Mouse (Mus musculus): Measurements from ENCODE around the gene Atp5l. TPM values are rescaled to one million over a fixed set of nuclear protein-coding genes. Genes with fewer than 3 reads are reported as not detected.

Gene Atp5l
- total and polyA plus RNA-seq, 2 experiments from 2014 or later, result 217 to 1,065 TPM

DNA sequence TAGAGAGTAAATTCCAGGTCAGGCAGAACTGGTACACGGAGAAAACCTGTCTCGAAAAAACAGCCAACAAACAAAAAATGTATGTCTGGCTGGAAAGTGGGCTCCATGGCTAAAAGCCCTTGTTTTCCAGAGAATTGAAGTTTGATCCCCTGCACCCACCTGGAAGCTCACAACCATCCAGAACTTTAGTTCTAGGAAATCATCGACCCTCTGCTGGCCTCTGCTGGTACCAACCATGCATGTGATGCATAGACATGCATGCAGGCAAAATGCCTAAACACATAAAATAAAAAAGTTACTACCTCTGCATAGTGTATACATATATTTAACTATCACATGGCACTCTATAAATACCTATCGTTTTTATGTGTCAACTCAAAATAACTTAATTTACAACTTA is 20.1 kb downstream of the Atp5l start:
- peak; percentile 28 for TF ChIP-seq CTCF (IDR thresholded peaks at IDR 0.05; ENCODE audit: low read depth)
- 64% methylated on average over 4 of the region's 4 CpGs for WGBS
- no peak for DNase-seq (ENCODE audit: low spot score)

DNA sequence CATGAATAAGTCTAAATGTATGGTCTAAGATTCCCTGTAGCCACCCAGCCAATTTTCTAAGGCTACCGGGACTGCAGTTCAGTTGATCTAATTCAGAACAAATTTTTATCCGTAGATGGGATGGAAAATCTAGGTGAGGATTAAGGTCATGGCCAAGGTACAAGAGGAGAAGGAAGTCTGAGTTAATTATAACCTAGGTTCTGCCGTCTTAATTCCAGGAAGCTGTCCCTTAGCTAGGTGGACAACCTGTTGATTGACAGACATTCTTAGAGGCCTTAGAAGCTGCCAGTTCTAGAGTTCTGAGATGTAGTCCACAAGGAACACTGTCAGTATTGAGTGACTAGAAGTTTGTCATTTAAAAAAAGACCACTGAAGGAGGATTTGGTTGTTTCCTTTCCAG is 20.8 kb downstream of the Atp5l start:
- no peaks in the 10 kb centered on the region for H3K9me3 ChIP-seq (ENCODE audit: low read length)
- no peak overlapping the region for H3K4me3 ChIP-seq (ENCODE audit: low read length)
- H3K27ac ChIP-seq, result no peak overlapping the region
- no peak overlapping the region for H3K4me2 ChIP-seq (ENCODE audit: low read depth, low read length)
- H3K9ac ChIP-seq (replicated peaks; ENCODE audit: low read length), result no peak overlapping the region
- no peak for TF ChIP-seq CTCF (IDR thresholded peaks at IDR 0.05; ENCODE audit: low read depth)
- H3K27me3 ChIP-seq (ENCODE audit: insufficient read depth, low read length), result no peaks in the 10 kb centered on the region
- no peaks in the 10 kb centered on the region for H3K36me3 ChIP-seq (ENCODE audit: insufficient read depth, low read length)
- ATAC-seq (no peak), DNase-seq (ENCODE audit: low spot score) (no peak)
- WGBS, result 86% methylated on average over 3 of the region's 3 CpGs
- H3K4me1 ChIP-seq (ENCODE audit: insufficient read depth, low read length), result no peaks in the 10 kb centered on the region

More for the DNA sequence above, 20.1 kb downstream of the Atp5l start:
- H3K4me2 ChIP-seq (ENCODE audit: low read depth, low read length), result no peak overlapping the region
- H3K36me3 ChIP-seq (ENCODE audit: insufficient read depth, low read length), result no peaks in the 10 kb centered on the region
- H3K9ac ChIP-seq (replicated peaks; ENCODE audit: low read length), result no peak overlapping the region
- H3K4me3 ChIP-seq (ENCODE audit: low read length), result no peak overlapping the region
- H3K9me3 ChIP-seq (ENCODE audit: low read length), result no peaks in the 10 kb centered on the region
- no peak overlapping the region for H3K27ac ChIP-seq
- no peak for ATAC-seq
- no peaks in the 10 kb centered on the region for H3K27me3 ChIP-seq (ENCODE audit: insufficient read depth, low read length)
- H3K4me1 ChIP-seq (ENCODE audit: insufficient read depth, low read length), result no peaks in the 10 kb centered on the region

DNA sequence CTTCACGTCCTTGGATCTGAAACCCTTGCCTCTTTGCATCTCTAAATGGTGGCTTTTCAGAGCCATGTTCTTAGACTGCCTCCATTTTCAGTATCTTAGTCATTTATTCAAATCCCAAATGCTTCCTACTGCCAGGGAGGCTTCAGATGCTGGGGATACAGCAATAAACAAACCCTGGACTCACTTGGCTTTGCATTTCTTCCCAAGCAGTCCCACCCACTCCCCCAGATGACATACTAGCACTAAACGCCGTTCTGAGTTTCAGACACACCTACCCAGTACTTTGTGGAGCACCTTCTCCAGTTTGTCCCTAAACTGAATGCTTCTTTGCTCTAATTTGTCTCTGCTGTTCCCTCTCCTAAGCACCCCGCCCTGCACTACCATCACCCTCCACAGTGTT is 23.5 kb downstream of the Atp5l start:
- H3K4me1 ChIP-seq (ENCODE audit: insufficient read depth, low read length), result no peaks in the 10 kb centered on the region
- H3K27ac ChIP-seq, result no peak overlapping the region
- H3K4me3 ChIP-seq (ENCODE audit: low read length), result no peak overlapping the region
- DNase-seq (ENCODE audit: low spot score), result no peak
- no peaks in the 10 kb centered on the region for H3K36me3 ChIP-seq (ENCODE audit: insufficient read depth, low read length)
- no peak for ATAC-seq
- H3K9me3 ChIP-seq (ENCODE audit: low read length), result no peaks in the 10 kb centered on the region
- no peaks in the 10 kb centered on the region for H3K27me3 ChIP-seq (ENCODE audit: insufficient read depth, low read length)
- H3K4me2 ChIP-seq (ENCODE audit: low read depth, low read length), result no peak overlapping the region
- 65% methylated on average over 4 of the region's 4 CpGs for WGBS
- 0 out of 2 replicates have a peak, but pooled peaks have one; percentile 21 for TF ChIP-seq CTCF (IDR thresholded peaks at IDR 0.05; ENCODE audit: low read depth)
- H3K9ac ChIP-seq (replicated peaks; ENCODE audit: low read length), result no peak overlapping the region

DNA sequence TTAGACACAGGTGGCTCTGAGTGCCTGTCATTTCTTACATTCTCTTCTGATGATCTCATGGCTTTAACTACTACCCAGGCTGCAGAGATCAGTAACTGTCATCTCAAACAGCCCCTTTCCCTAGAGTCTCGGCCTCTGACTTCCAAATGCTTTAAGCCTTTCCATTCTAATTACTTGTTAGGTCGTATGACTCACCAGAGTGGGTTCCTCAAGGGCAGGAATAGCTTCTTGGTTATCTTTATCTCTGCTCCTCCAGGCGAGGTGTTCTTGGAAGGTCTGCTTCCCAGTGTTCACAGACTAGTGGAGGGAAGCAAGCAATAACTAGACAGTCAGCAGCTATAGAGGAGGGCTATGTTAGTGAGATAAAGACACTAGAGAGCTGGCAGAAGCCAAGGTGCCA is 27.9 kb downstream of the Atp5l start:
- H3K4me2 ChIP-seq (ENCODE audit: low read depth, low read length), result no peak overlapping the region
- H3K4me3 ChIP-seq (ENCODE audit: low read length), result no peak overlapping the region
- no peaks in the 10 kb centered on the region for H3K27me3 ChIP-seq (ENCODE audit: insufficient read depth, low read length)
- 74% methylated on average over 3 of the region's 3 CpGs for WGBS
- no peak for ATAC-seq
- no peaks in the 10 kb centered on the region for H3K9me3 ChIP-seq (ENCODE audit: low read length)
- no peak overlapping the region for H3K27ac ChIP-seq
- no peak for DNase-seq (ENCODE audit: low spot score)
- TF ChIP-seq CTCF (IDR thresholded peaks at IDR 0.05; ENCODE audit: low read depth), result no peak
- H3K36me3 ChIP-seq (ENCODE audit: insufficient read depth, low read length), result no peaks in the 10 kb centered on the region
- no peak overlapping the region for H3K9ac ChIP-seq (replicated peaks; ENCODE audit: low read length)
- H3K4me1 ChIP-seq (ENCODE audit: insufficient read depth, low read length), result no peaks in the 10 kb centered on the region

- DNase-seq (ENCODE audit: low spot score), result no peak
Observed at GRCm38 (mm10) chr9:44891210-44891609, 29.3 kb downstream of the Atp5l start.

DNA sequence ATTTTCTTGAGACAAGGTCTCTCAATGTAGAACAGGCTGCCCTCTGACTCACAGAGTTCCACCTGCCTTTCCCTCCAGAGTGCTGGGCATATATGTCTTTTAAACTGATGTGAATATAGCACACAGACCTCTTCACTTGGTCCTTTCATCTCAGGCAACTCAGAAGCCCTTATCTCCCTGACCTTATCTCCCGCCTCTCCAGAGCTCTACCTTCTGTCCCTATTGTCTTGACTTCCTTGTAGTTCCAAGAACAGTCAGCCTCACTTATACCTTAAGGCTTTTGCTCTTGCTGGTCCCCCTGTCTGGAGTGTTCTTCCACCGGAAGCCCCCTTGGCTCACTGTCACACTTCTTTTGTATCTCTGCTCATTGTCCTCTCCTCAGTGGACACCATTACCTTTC is 30.4 kb downstream of the Atp5l start:
- no peaks in the 10 kb centered on the region for H3K27me3 ChIP-seq (ENCODE audit: insufficient read depth, low read length)
- no peak for ATAC-seq
- TF ChIP-seq CTCF (IDR thresholded peaks at IDR 0.05; ENCODE audit: low read depth), result no peak
- no peaks in the 10 kb centered on the region for H3K4me1 ChIP-seq (ENCODE audit: insufficient read depth, low read length)
- no peak overlapping the region for H3K9ac ChIP-seq (replicated peaks; ENCODE audit: low read length)
- no peak for DNase-seq (ENCODE audit: low spot score)
- no peak overlapping the region for H3K4me3 ChIP-seq (ENCODE audit: low read length)
- H3K36me3 ChIP-seq (ENCODE audit: insufficient read depth, low read length), result no peaks in the 10 kb centered on the region
- WGBS, result 69% methylated on average over 2 of the region's 2 CpGs
- H3K27ac ChIP-seq, result no peak overlapping the region
- no peak overlapping the region for H3K4me2 ChIP-seq (ENCODE audit: low read depth, low read length)
- H3K9me3 ChIP-seq (ENCODE audit: low read length), result no peaks in the 10 kb centered on the region

More at GRCm38 (mm10) chr9:44891210-44891609, 29.3 kb downstream of the Atp5l start:
- Histone ChIP-seq H3K27me3 (ENCODE audit: insufficient read depth, low read length) (no peaks in the 10 kb centered on the region), H3K36me3 (ENCODE audit: insufficient read depth, low read length) (no peaks in the 10 kb centered on the region), H3K4me3 (ENCODE audit: low read length) (no peak overlapping the region), H3K27ac (no peak overlapping the region), H3K9me3 (ENCODE audit: low read length) (no peaks in the 10 kb centered on the region), H3K4me2 (ENCODE audit: low read depth, low read length) (no peak overlapping the region), H3K4me1 (ENCODE audit: insufficient read depth, low read length) (no peaks in the 10 kb centered on the region), H3K9ac (replicated peaks; ENCODE audit: low read length) (no peak overlapping the region)
- TF ChIP-seq CTCF (IDR thresholded peaks at IDR 0.05; ENCODE audit: low read depth), result no peak
- 88% methylated on average over 6 of the region's 6 CpGs for WGBS
- ATAC-seq, result no peak

DNA sequence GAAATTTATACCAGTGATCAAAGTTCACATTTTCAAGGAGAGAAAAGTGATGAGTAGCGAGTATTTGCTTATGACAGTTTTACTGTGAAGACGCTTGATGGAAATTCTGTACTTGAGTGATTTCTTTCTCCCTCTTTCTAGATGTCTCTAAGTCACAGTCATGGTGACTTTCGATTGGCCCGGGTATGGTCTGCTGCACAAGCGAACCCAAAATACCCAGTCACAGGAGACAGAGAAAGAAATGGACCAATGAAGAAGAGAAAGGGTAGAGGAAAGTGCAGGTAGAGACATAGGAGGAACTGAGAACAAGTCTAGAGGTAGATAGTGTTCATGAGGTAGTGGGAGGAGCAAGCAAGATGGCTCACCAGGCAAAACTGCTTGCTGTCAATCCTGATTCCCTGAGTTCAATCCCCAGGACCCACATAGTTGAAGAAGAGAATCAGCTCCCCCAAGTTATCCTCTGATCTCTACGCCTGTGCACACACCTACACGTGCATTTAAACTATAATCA is 32.4 kb downstream of the Atp5l start:
- no peak for DNase-seq (ENCODE audit: low spot score)
- Histone ChIP-seq H3K9ac (replicated peaks; ENCODE audit: low read length) (no peak overlapping the region), H3K4me3 (ENCODE audit: low read length) (no peak overlapping the region), H3K27ac (no peak overlapping the region), H3K4me1 (ENCODE audit: insufficient read depth, low read length) (no peaks in the 10 kb centered on the region), H3K9me3 (ENCODE audit: low read length) (no peaks in the 10 kb centered on the region), H3K27me3 (ENCODE audit: insufficient read depth, low read length) (no peaks in the 10 kb centered on the region), H3K4me2 (ENCODE audit: low read depth, low read length) (no peak overlapping the region), H3K36me3 (ENCODE audit: insufficient read depth, low read length) (no peaks in the 10 kb centered on the region)
- TF ChIP-seq CTCF (IDR thresholded peaks at IDR 0.05; ENCODE audit: low read depth), result no peak
- no peak for ATAC-seq
- 90% methylated on average over 7 of the region's 7 CpGs for WGBS

Measured in hindbrain, postnatal 0 days (tissue).